Mouse (Mus musculus) embryonic stem cell, embryonic (primary cell): Measurements from ENCODE around the gene Cul9.

Experiments
- CTCF ChIA-PET, 4 experiments: fragments of 300-600 bp in 2 of 4; fragments of 350-600 bp in 2 of 4; sonication (Branson Sonifier 250); formaldehyde crosslinking; loops; one replicate each; lab custom pipeline; 2022; ENCODE audit warnings: inconsistent platforms in 2 of 4; lab: Charles Lee
- POLR2A ChIA-PET, 4 experiments: fragments of 300-600 bp in 2 of 4; fragments of 350-600 bp in 2 of 4; sonication (Branson Sonifier 250); formaldehyde crosslinking; loops; one replicate each; lab custom pipeline; 2022; ENCODE audit warnings: antibody characterized with exemption in 4 of 4, inconsistent platforms in 1 of 4; lab: Charles Lee

Cul9 gene

GRCm38 (mm10) chr17:46457791-46458190 is 88.4 kb downstream of the Cul9 start:
- POLR2A ChIA-PET: interaction anchor here in 3 of 4 experiments (0.9 to 2.0 kb wide), 8 partner anchors 10 to 130 kb away, joined by 3 to 6 read pairs (median 4); partner anchors contain the start of genes Abcc10 (in 1 of the 3), Crip3 (in 1 of the 3) and Dnph1 (in 1 of the 3)
- CTCF ChIA-PET: interaction anchor here (0.5 to 2.3 kb wide), 35 partner anchors 10 to 459 kb away, joined by 3 to 12 read pairs (median 4); partner anchors contain the start of genes Slc22a7 (in 2 of the 4), Crip3 (in 1 of the 4) and Dnph1 (in 1 of the 4)

GRCm38 (mm10) chr17:46455110-46455691 is 91.0 kb downstream of the Cul9 start:
- ChIA-PET POLR2A (interaction anchor here (0.7 to 4.2 kb wide), 10 partner anchors 11 to 426 kb away, joined by 3 to 17 read pairs (median 3); partner anchors contain the start of gene Slc22a7 (in 1 of the 4)), CTCF (interaction anchor here in 3 of 4 experiments (0.6 to 1.3 kb wide), 10 partner anchors 18 to 649 kb away, joined by 3 to 6 read pairs (median 4); no protein-coding TSS in a partner anchor)

- ChIA-PET CTCF (interaction anchor here (0.6 to 1.3 kb wide), 11 partner anchors 18 to 262 kb away, joined by 3 to 6 read pairs (median 4); partner anchors contain the start of gene Ptk7 (in 1 of the 4)), POLR2A (interaction anchor here (0.5 to 4.2 kb wide), 17 partner anchors 10 to 719 kb away, joined by 3 to 17 read pairs (median 3); partner anchors contain the start of genes 2310039H08Rik (in 1 of the 4), Ppp2r5d (in 1 of the 4), Ptk7 (in 1 of the 4) and Slc22a7 (in 1 of the 4))
Measured at GRCm38 (mm10) chr17:46454539-46454938, 91.6 kb downstream of the Cul9 start.

- ChIA-PET CTCF (interaction anchor here (0.6 to 1.4 kb wide), 13 partner anchors 9 to 176 kb away, joined by 3 to 6 read pairs (median 3); partner anchors contain the start of genes Crip3 (in 1 of the 4) and Ptk7 (in 1 of the 4)), POLR2A (interaction anchor here (0.5 to 4.2 kb wide), 18 partner anchors 10 to 718 kb away, joined by 3 to 17 read pairs (median 3); partner anchors contain the start of genes 2310039H08Rik (in 1 of the 4), Crip3 (in 1 of the 4), Dnph1 (in 1 of the 4) and Ppp2r5d (in 1 of the 4))
Measured at GRCm38 (mm10) chr17:46453970-46454411, 92.2 kb downstream of the Cul9 start.

GRCm38 (mm10) chr17:46453302-46453948 is 92.8 kb downstream of the Cul9 start:
- CTCF ChIA-PET: interaction anchor here (0.6 to 1.4 kb wide), 11 partner anchors 8 to 1066 kb away, joined by 3 to 5 read pairs (median 3); partner anchors contain the start of gene Crip3 (in 1 of the 4)

GRCm38 (mm10) chr17:46452683-46453082 is 93.5 kb downstream of the Cul9 start:
- ChIA-PET POLR2A (interaction anchor here (0.5 to 4.2 kb wide), 10 partner anchors 9 to 912 kb away, joined by 3 to 17 read pairs (median 3); partner anchors contain the start of genes Crip3 (in 1 of the 4) and Dnph1 (in 1 of the 4)), CTCF (interaction anchor here in 1 of 4 experiments (1.4 kb wide), 1 partner anchor 70 kb away, joined by 3 read pairs; no protein-coding TSS in a partner anchor)

More at GRCm38 (mm10) chr17:46453302-46453948, 92.8 kb downstream of the Cul9 start:
- POLR2A ChIA-PET: interaction anchor here in 3 of 4 experiments (0.5 to 4.2 kb wide), 13 partner anchors 8 to 251 kb away, joined by 3 to 17 read pairs (median 3); partner anchors contain the start of genes Crip3 (in 1 of the 3), Dnph1 (in 1 of the 3) and Ppp2r5d (in 1 of the 3)
